Mouse (Mus musculus) MEL (cell line): ENCODE data around the gene Eed. TPM values are rescaled to one million over a fixed set of nuclear protein-coding genes. Genes with fewer than 3 reads are reported as not detected.
"Not testable (repeated sequence)": the region's sequence is repeated elsewhere in the genome, so short reads cannot be mapped to it uniquely, and the experiment has no call there.

Source experiments
- DNase-seq: peaks from one replicate; pipeline ENCODE4 v3.0.0; 2011; ENCODE audit warnings: low read depth, low spot score
- H3K27ac ChIP-seq: 2 replicates; pipeline ENCODE4 v1.5.1; 2012; ENCODE audit warnings: low read depth, mild to moderate bottlenecking, control low read depth, low read length, moderate library complexity; ENCODE audit not compliant: control insufficient read depth
- H3K27me3 ChIP-seq, 2 experiments: fragments of 150-350 bp in 1 of 2; sonication (generic) in 1 of 2; 2 replicates each; pipeline ENCODE4 v1.6.1; 2012; ENCODE audit warnings: low read length in 2 of 2, mild to moderate bottlenecking in 2 of 2, improper control_type of control experiment in 1 of 2, moderate library complexity in 1 of 2; ENCODE audit not compliant: insufficient read depth in 2 of 2, control insufficient read depth in 1 of 2
- H3K36me3 ChIP-seq, 2 experiments: 2 replicates each; pipeline ENCODE4 v1.6.1; 2012 to 2014; ENCODE audit warnings: low read length in 2 of 2, improper control_type of control experiment in 1 of 2, inconsistent platforms in 1 of 2, mild to moderate bottlenecking in 1 of 2; ENCODE audit not compliant: insufficient read depth in 2 of 2, control insufficient read depth in 1 of 2
- H3K4me1 ChIP-seq, 2 experiments: fragments of 150-350 bp in 1 of 2; sonication (generic) in 1 of 2; 2 replicates each; pipeline ENCODE4 v1.6.1; 2012; ENCODE audit warnings: low read length in 2 of 2, improper control_type of control experiment in 1 of 2, mild to moderate bottlenecking in 1 of 2; ENCODE audit not compliant: insufficient read depth in 2 of 2, control insufficient read depth in 1 of 2
- H3K4me3 ChIP-seq, 2 experiments: fragments of 150-350 bp in 1 of 2; sonication (generic) in 1 of 2; 2 replicates each; pipeline ENCODE4 v1.5.1; 2012; ENCODE audit warnings: low read depth in 2 of 2, low read length in 2 of 2, mild to moderate bottlenecking in 2 of 2, moderate library complexity in 2 of 2, control low read depth in 1 of 2, improper control_type of control experiment in 1 of 2; ENCODE audit not compliant: control insufficient read depth in 1 of 2, insufficient read depth in 1 of 2
- H3K79me2 ChIP-seq: 2 replicates; pipeline ENCODE4 v1.6.1; 2012; ENCODE audit warnings: mild to moderate bottlenecking, low read length, moderate library complexity; ENCODE audit not compliant: control insufficient read depth, poor library complexity, insufficient read depth
- H3K9ac ChIP-seq: 2 replicates; pipeline ENCODE4 v1.6.1; 2012; ENCODE audit warnings: low read depth, mild to moderate bottlenecking, control low read depth, low read length, moderate library complexity; ENCODE audit not compliant: control insufficient read depth, poor library complexity, severe bottlenecking
- H3K9me3 ChIP-seq: fragments of 150-350 bp; sonication (generic); replicated peaks from 2 replicates; pipeline ENCODE4 v1.6.1; 2012; ENCODE audit warnings: mild to moderate bottlenecking, low read length, improper control_type of control experiment, moderate library complexity; ENCODE audit not compliant: insufficient read depth
- BHLHE40 ChIP-seq: IDR thresholded peaks from 2 replicates; pipeline ENCODE4 v1.6.1; 2012; ENCODE audit warnings: low read depth, mild to moderate bottlenecking, inconsistent platforms, low read length, improper control_type of control experiment, borderline replicate concordance
- CHD1 ChIP-seq: IDR thresholded peaks from 2 replicates; pipeline ENCODE4 v1.6.1; 2012; ENCODE audit warnings: low read depth, mild to moderate bottlenecking, inconsistent platforms, low read length, improper control_type of control experiment
- CHD2 ChIP-seq: IDR thresholded peaks from 2 replicates; pipeline ENCODE4 v1.6.1; 2011; ENCODE audit warnings: low read length, improper control_type of control experiment
- E2F4 ChIP-seq: IDR thresholded peaks from 2 replicates; pipeline ENCODE4 v1.6.1; 2011; ENCODE audit warnings: low read depth, low read length, improper control_type of control experiment, borderline replicate concordance
- ELF1 ChIP-seq: IDR thresholded peaks from 2 replicates; pipeline ENCODE4 v1.6.1; 2014; ENCODE audit warnings: low read depth, mild to moderate bottlenecking, inconsistent platforms, low read length, improper control_type of control experiment, moderate library complexity
- EP300 ChIP-seq, 2 experiments: IDR thresholded peaks; 2 replicates each; pipeline ENCODE4 v1.6.1; 2011; ENCODE audit warnings: improper control_type of control experiment in 2 of 2, low read length in 2 of 2, low read depth in 1 of 2, mild to moderate bottlenecking in 1 of 2
- ETS1 ChIP-seq: IDR thresholded peaks from 2 replicates; pipeline ENCODE4 v1.6.1; 2012; ENCODE audit warnings: low read depth, mild to moderate bottlenecking, inconsistent platforms, low read length, improper control_type of control experiment, moderate library complexity
- GABPA ChIP-seq: IDR thresholded peaks from 2 replicates; pipeline ENCODE4 v1.6.1; 2012; ENCODE audit warnings: low read depth, mild to moderate bottlenecking, inconsistent platforms, low read length, improper control_type of control experiment, moderate library complexity
- GATA1 ChIP-seq: IDR thresholded peaks from 2 replicates; pipeline ENCODE4 v1.6.1; 2011; ENCODE audit warnings: low read depth, low read length, improper control_type of control experiment
- HCFC1 ChIP-seq: IDR thresholded peaks from 2 replicates; pipeline ENCODE4 v1.6.1; 2012; ENCODE audit warnings: low read depth, mild to moderate bottlenecking, inconsistent platforms, low read length, improper control_type of control experiment, moderate library complexity
- MAFK ChIP-seq: IDR thresholded peaks from 2 replicates; pipeline ENCODE4 v1.6.1; 2011; ENCODE audit warnings: low read depth, mild to moderate bottlenecking, low read length, improper control_type of control experiment, borderline replicate concordance
- MYB ChIP-seq: IDR thresholded peaks from 2 replicates; pipeline ENCODE4 v1.6.1; 2011; ENCODE audit warnings: mild to moderate bottlenecking, low read depth, low read length, improper control_type of control experiment
- MYC ChIP-seq: IDR thresholded peaks from 2 replicates; pipeline ENCODE4 v1.6.1; 2011; ENCODE audit warnings: low read depth, mild to moderate bottlenecking, low read length, improper control_type of control experiment, moderate library complexity
- NELFE ChIP-seq: IDR thresholded peaks from 2 replicates; pipeline ENCODE4 v1.6.1; 2011; ENCODE audit warnings: low read depth, low read length, improper control_type of control experiment
- POLR2A ChIP-seq, 2 experiments: IDR thresholded peaks; 2 replicates each; pipeline ENCODE4 v1.6.1; 2011 to 2012; ENCODE audit warnings: low read length in 2 of 2, mild to moderate bottlenecking in 2 of 2, control low read depth in 1 of 2, improper control_type of control experiment in 1 of 2, low read depth in 1 of 2, moderate library complexity in 1 of 2; ENCODE audit not compliant: control insufficient read depth in 1 of 2, insufficient read depth in 1 of 2, poor library complexity in 1 of 2
- RAD21 ChIP-seq: IDR thresholded peaks from 2 replicates; pipeline ENCODE4 v1.6.1; 2011; ENCODE audit warnings: mild to moderate bottlenecking, low read depth, low read length, improper control_type of control experiment
- RCOR1 ChIP-seq: IDR thresholded peaks from 2 replicates; pipeline ENCODE4 v1.6.1; 2012; ENCODE audit warnings: low read depth, mild to moderate bottlenecking, inconsistent platforms, low read length, improper control_type of control experiment
- TAL1 ChIP-seq: IDR thresholded peaks from 2 replicates; pipeline ENCODE4 v1.6.1; 2012; ENCODE audit warnings: mild to moderate bottlenecking, inconsistent platforms, low read length, moderate library complexity, mixed read lengths
- TCF12 ChIP-seq: IDR thresholded peaks from 2 replicates; pipeline ENCODE4 v1.6.1; 2014; ENCODE audit warnings: low read depth, mild to moderate bottlenecking, inconsistent platforms, low read length, improper control_type of control experiment, moderate library complexity
- UBTF ChIP-seq: IDR thresholded peaks from 2 replicates; pipeline ENCODE4 v1.6.1; 2012; ENCODE audit warnings: low read depth, mild to moderate bottlenecking, inconsistent platforms, low read length, improper control_type of control experiment, moderate library complexity, borderline replicate concordance; ENCODE audit not compliant: insufficient read depth
- USF2 ChIP-seq, 2 experiments: IDR thresholded peaks; 2 replicates each; pipeline ENCODE4 v1.6.1; 2011 to 2012; ENCODE audit warnings: improper control_type of control experiment in 2 of 2, low read length in 2 of 2, borderline replicate concordance in 1 of 2, inconsistent platforms in 1 of 2, low read depth in 1 of 2, mild to moderate bottlenecking in 1 of 2; ENCODE audit not compliant: insufficient read depth in 1 of 2
- polyA plus RNA-seq, 2 experiments: library from polyadenylated mRNA; stranded (reverse) in 1 of 2; unstranded in 1 of 2; fragments of >175 nt in 1 of 2; fragments of >200 nt in 1 of 2; gene quantifications; 2 replicates each; pipeline versions ENCODE4 v1.2.1 to v1.2.4; 2012; ENCODE audit warnings: low replicate concordance in 2 of 2, low read depth in 1 of 2; ENCODE audit not compliant: insufficient read length in 2 of 2, insufficient read depth in 1 of 2, missing spikeins in 1 of 2
- total RNA-seq: library from RNA; depleted of rRNA; stranded (reverse); fragments of 300-350 nt; gene quantifications from 2 replicates; pipeline ENCODE4 v1.2.3, GENCODE M21; 2012

The Eed gene
- total and polyA plus RNA-seq, 3 experiments: 94.3 to 668 (median 166) TPM

DNA sequence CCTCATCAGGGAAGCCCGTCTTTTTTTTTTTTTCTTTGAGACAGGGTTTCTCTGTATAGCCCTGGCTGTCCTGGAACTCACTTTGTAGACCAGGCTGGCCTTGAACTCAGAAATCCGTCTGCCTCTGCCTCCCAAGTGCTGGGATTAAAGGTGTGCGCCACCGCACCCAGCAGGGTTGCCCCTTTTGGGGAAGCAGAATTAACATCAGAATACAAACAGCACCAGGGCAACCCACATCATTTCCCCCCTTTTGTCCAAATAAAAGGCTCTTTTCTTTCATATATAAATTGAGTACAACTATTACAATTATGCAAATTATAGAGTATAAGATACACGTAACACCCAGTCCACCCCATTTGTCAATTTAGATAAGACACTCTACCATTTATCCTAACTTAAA, 16.7 kb upstream of the Eed start:
- not testable (repeated sequence) for H3K9me3 ChIP-seq, H3K27ac ChIP-seq, H3K27me3 ChIP-seq, H3K36me3 ChIP-seq, H3K4me1 ChIP-seq, DNase-seq, H3K79me2 ChIP-seq, H3K4me3 ChIP-seq, H3K9ac ChIP-seq

DNA sequence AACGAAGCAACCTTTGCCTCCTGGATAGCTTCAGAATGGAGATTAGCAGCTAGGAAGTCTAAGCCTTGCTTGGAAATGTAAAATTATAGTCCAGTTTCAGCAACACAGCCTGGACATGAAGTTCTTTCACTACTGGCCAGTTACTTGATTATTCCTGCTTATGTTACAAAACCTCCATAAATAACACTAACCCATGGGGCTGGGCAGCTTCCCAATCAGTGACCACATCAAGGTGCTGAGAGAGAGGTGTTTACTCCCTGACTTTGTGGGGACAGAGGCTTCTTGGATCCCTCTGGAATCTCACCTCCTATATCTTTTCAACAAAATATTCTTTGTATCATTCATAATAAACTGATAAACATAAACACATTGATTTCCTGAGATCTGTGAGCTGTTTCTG, 12.3 kb upstream of the Eed start:
- H3K9me3 ChIP-seq: no peaks in the 10 kb centered on the region
- no peaks in the 10 kb centered on the region for H3K4me1 ChIP-seq
- no peak for DNase-seq
- H3K79me2 ChIP-seq: no peaks in the 10 kb centered on the region
- H3K27ac ChIP-seq: no peak overlapping the region
- H3K4me3 ChIP-seq: no peak overlapping the region
- H3K27me3 ChIP-seq: peaks cover 3% of the 10 kb centered on the region in 2 experiments; a peak in 2 of 4 replicates
- H3K9ac ChIP-seq: no peak overlapping the region
- TF ChIP-seq NELFE (no peak), E2F4 (no peak), CHD2 (no peak), HCFC1 (no peak), MYC (no peak), MYB (no peak), GATA1 (no peak), ELF1 (no peak), TCF12 (no peak), UBTF (no peak)
- no peaks in the 10 kb centered on the region for H3K36me3 ChIP-seq

- Histone ChIP-seq H3K79me2 (peaks cover 7% of the 10 kb centered on the region), H3K27ac (no peak overlapping the region), H3K27me3 (no peaks in the 10 kb centered on the region), H3K36me3 (peaks cover 0 to 5% of the 10 kb centered on the region in 2 experiments; a peak in 2 of 4 replicates), H3K9ac (no peak overlapping the region), H3K4me1 (peaks cover 0 to 3% of the 10 kb centered on the region in 2 experiments; a peak in 2 of 4 replicates), H3K4me3 (no peak overlapping the region), H3K9me3 (no peaks in the 10 kb centered on the region)
- DNase-seq: no peak
- no peak for TF ChIP-seq ELF1
- no peak for TF ChIP-seq NELFE
- TF ChIP-seq TAL1: no peak
- TF ChIP-seq ETS1: no peak
- no peak for TF ChIP-seq EP300 (IDR thresholded peaks at IDR 0.05; ENCODE audit: low read depth in 1 of 2, low read length in 2 of 2)
- TF ChIP-seq RAD21: no peak
- TF ChIP-seq E2F4: no peak
- TF ChIP-seq CHD1: no peak
- no peak for TF ChIP-seq GABPA
- TF ChIP-seq MYB: no peak
- no peak for TF ChIP-seq MAFK
- TF ChIP-seq POLR2A (IDR thresholded peaks at IDR 0.05; ENCODE audit: control insufficient read depth in 1 of 2, insufficient read depth in 1 of 2, low read depth in 1 of 2, low read length in 2 of 2, poor library complexity in 1 of 2): no peak
- TF ChIP-seq BHLHE40: no peak
- no peak for TF ChIP-seq RCOR1
- TF ChIP-seq USF2 (IDR thresholded peaks at IDR 0.05; ENCODE audit: borderline replicate concordance in 1 of 2, insufficient read depth in 1 of 2, low read depth in 1 of 2, low read length in 2 of 2): no peak
Observed at GRCm38 (mm10) chr7:89984421-89984820, 3.6 kb upstream of the Eed start.
